ENCODE assay signal across 8 mouse cellular contexts in the genomic region with DNA sequence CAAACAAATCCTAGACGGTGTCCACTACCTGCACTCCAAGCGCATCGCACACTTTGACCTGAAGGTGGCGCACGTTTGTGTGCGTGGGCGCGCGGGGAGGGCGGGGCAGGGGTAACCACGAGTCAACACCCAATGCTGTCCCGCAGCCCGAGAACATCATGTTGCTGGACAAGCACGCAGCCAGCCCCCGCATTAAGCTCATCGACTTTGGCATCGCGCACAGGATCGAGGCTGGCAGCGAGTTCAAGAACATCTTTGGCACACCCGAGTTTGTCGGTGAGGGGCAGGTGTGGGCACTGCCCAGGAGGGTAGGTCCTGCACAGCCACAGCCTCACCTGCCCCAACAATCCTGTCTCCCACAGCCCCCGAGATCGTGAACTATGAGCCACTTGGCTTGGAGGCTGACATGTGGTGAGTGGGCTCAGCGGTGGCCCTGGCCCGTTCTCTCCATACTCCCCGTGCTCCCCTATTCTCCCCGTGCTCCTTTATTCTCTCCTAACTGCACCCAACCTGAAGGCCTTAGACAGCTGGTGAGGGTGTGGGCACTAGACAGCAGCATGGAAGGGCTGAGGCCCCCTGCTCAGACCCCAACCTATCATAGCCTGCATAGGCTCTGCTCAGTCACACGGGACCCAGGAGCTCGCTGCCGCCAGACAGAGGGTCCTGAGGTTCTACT. TPM values are rescaled to one million over a fixed set of nuclear protein-coding genes. Genes with fewer than 3 reads are reported as not detected.
A peak's percentile ranks its signal among the peaks of the same experiment; 100 is the strongest.
DNase-seq lines count a peak whose midpoint lies in the region; ATAC-seq and TF ChIP-seq lines count a peak whose summit lies in the region.

No protein-coding gene starts in this region.

- 71% methylated on average over 31 of the region's 31 CpGs for WGBS in midbrain, embryonic 11.5 days
- 67% methylated on average over 31 of the region's 31 CpGs for WGBS in midbrain, embryonic 13.5 days
- 76% methylated on average over 31 of the region's 31 CpGs for WGBS in small intestine, adult 2 months

- peaks cover 16% of the 10 kb centered on the region for H3K27me3 ChIP-seq in midbrain, embryonic 11.5 days (ENCODE audit: control insufficient read depth, insufficient read depth, low read length)
- peaks cover 16% of the 10 kb centered on the region for H3K27me3 ChIP-seq in midbrain, embryonic 13.5 days
- 0 out of 2 replicates have a peak, but pooled peaks cover 4% of the 10 kb centered on the region for H3K27me3 ChIP-seq in small intestine, adult 2 months (ENCODE audit: control insufficient read depth, insufficient read depth, low read length)

- no peak overlapping the region for H3K27ac ChIP-seq in midbrain, embryonic 11.5 days (ENCODE audit: low read depth, low read length)
- no peak overlapping the region for H3K27ac ChIP-seq in midbrain, embryonic 13.5 days
- H3K27ac ChIP-seq in small intestine, adult 2 months (ENCODE audit: insufficient read depth, low read depth, low read length): no peak overlapping the region

- peak; percentile 35; the same call in 1 of the 2 replicates for TF ChIP-seq CTCF in small intestine, adult 2 months (IDR thresholded peaks at IDR 0.05; ENCODE audit: extremely low read depth, insufficient read length, insufficient replicate concordance, low read depth, low read length)

- peaks cover 15% of the 10 kb centered on the region for H3K4me1 ChIP-seq in midbrain, embryonic 11.5 days (ENCODE audit: control insufficient read depth, insufficient read depth, low read length)
- peaks cover 30% of the 10 kb centered on the region for H3K4me1 ChIP-seq in midbrain, embryonic 13.5 days (replicated peaks)
- peaks cover 20% of the 10 kb centered on the region for H3K4me1 ChIP-seq in small intestine, adult 2 months (ENCODE audit: control insufficient read depth, insufficient read depth, insufficient read length, low read length)

- peak; percentile 53 for DNase-seq in cerebellum, adult 8-10 months
- DNase-seq in midbrain, embryonic 11.5 days (ENCODE audit: low spot score, missing footprints): peak; percentile 93
- peak; percentile 48 for DNase-seq in kidney, postnatal 10 days
- no peak for DNase-seq in ovary, postnatal 14 days (ENCODE audit: low spot score)
- no peak for DNase-seq in ovary, postnatal 36 days (ENCODE audit: low spot score)

- no peak overlapping the region for H3K4me2 ChIP-seq in midbrain, embryonic 11.5 days
- H3K4me2 ChIP-seq in midbrain, embryonic 13.5 days (replicated peaks): no peak overlapping the region

- peaks cover 5% of the 10 kb centered on the region; the same call in 1 of the 2 replicates for H3K36me3 ChIP-seq in midbrain, embryonic 11.5 days (ENCODE audit: control insufficient read depth, insufficient read depth, low read length)
- H3K36me3 ChIP-seq in midbrain, embryonic 13.5 days: peaks cover 44% of the 10 kb centered on the region
- peaks cover 16% of the 10 kb centered on the region for H3K36me3 ChIP-seq in small intestine, adult 2 months (ENCODE audit: control insufficient read depth, insufficient read depth, low read length)

- no peak for ATAC-seq in cerebellum, adult (ENCODE audit: insufficient number of reproducible peaks, low FRiP score, low TSS enrichment)
- ATAC-seq in midbrain, embryonic 11.5 days (ENCODE audit: low FRiP score): no peak
- ATAC-seq in midbrain, embryonic 13.5 days: no peak

- TF ChIP-seq POLR2A in small intestine, adult 2 months (IDR thresholded peaks at IDR 0.05; ENCODE audit: low read depth, low read length): no peak

- no peaks in the 10 kb centered on the region for H3K9me3 ChIP-seq in midbrain, embryonic 11.5 days (ENCODE audit: control insufficient read depth, low read length)
- H3K9me3 ChIP-seq in midbrain, embryonic 13.5 days: no peaks in the 10 kb centered on the region

- H3K9ac ChIP-seq in midbrain, embryonic 11.5 days (ENCODE audit: low read length): no peak overlapping the region
- H3K9ac ChIP-seq in midbrain, embryonic 13.5 days (replicated peaks): no peak overlapping the region

- H3K4me3 ChIP-seq in midbrain, embryonic 11.5 days (ENCODE audit: low read depth, low read length): no peak overlapping the region
- H3K4me3 ChIP-seq in midbrain, embryonic 13.5 days (replicated peaks): no peak overlapping the region
- H3K4me3 ChIP-seq in small intestine, adult 2 months (ENCODE audit: low read depth, low read length): no peak overlapping the region

RNA-seq across cellular contexts. Expression of a gene that starts 6.7 kb away (rescaled TPM):
- not detected in 2 replicates for polyA plus RNA-seq in midbrain, embryonic 11.5 days (2014; fragmentation: Nextera tagmentation; extraction: Ambion mirVana)
- 0.12 and 0.15 TPM in 2 replicates for polyA plus RNA-seq in midbrain, embryonic 13.5 days (2015; fragmentation: Nextera tagmentation; extraction: Ambion mirVana)
- not detected in 2 replicates for polyA plus RNA-seq in small intestine, adult 2 months (2012; rRNA removed)

RNA-seq across cellular contexts. Expression of a gene that starts 7.6 kb away (rescaled TPM):
- polyA plus RNA-seq in midbrain, embryonic 11.5 days (2014; fragmentation: Nextera tagmentation; extraction: Ambion mirVana): 49.7 and 50.6 TPM in 2 replicates
- 48.4 and 67.3 TPM in 2 replicates for polyA plus RNA-seq in midbrain, embryonic 13.5 days (2015; fragmentation: Nextera tagmentation; extraction: Ambion mirVana)
- polyA plus RNA-seq in small intestine, adult 2 months (2012; rRNA removed): 102 and 228 TPM in 2 replicates

RNA-seq across cellular contexts. Expression of a gene that starts 11.5 kb away (rescaled TPM):
- not detected in 2 replicates for polyA plus RNA-seq in midbrain, embryonic 11.5 days (2014; fragmentation: Nextera tagmentation; extraction: Ambion mirVana)
- polyA plus RNA-seq in midbrain, embryonic 13.5 days (2015; fragmentation: Nextera tagmentation; extraction: Ambion mirVana): 0.16 TPM in 1 of 2 replicates, not detected in the other
- polyA plus RNA-seq in small intestine, adult 2 months (2012; rRNA removed): not detected in 2 replicates

RNA-seq across cellular contexts. Expression of a gene that starts 13.9 kb away (rescaled TPM):
- 398 and 422 TPM in 2 replicates for polyA plus RNA-seq in midbrain, embryonic 11.5 days (2014; fragmentation: Nextera tagmentation; extraction: Ambion mirVana)
- polyA plus RNA-seq in midbrain, embryonic 13.5 days (2015; fragmentation: Nextera tagmentation; extraction: Ambion mirVana): 565 and 579 TPM in 2 replicates
- polyA plus RNA-seq in small intestine, adult 2 months (2012; rRNA removed): 755 and 1,606 TPM in 2 replicates

RNA-seq across cellular contexts. Expression of a gene that starts 22.7 kb away (rescaled TPM):
- 42.1 and 46.5 TPM in 2 replicates for polyA plus RNA-seq in midbrain, embryonic 11.5 days (2014; fragmentation: Nextera tagmentation; extraction: Ambion mirVana)
- polyA plus RNA-seq in midbrain, embryonic 13.5 days (2015; fragmentation: Nextera tagmentation; extraction: Ambion mirVana): 60.0 and 60.9 TPM in 2 replicates
- polyA plus RNA-seq in small intestine, adult 2 months (2012; rRNA removed): 29.1 and 53.3 TPM in 2 replicates

Comparison
In these comparisons a context has a peak if more than half of its experiments do, and no peak if none do; other contexts are left out.
1. DNase-seq: peak in cerebellum, adult 8-10 months (single experiment), midbrain, embryonic 11.5 days (single experiment) and kidney, postnatal 10 days (single experiment); none in ovary, postnatal 14 days (single experiment) and ovary, postnatal 36 days (single experiment).